Mouse (Mus musculus) cerebellum, adult (tissue): ENCODE measurements around the gene Abhd8.

ENCODE experiments used
- ATAC-seq: cut with Nextera tagmentation; 2 replicates; pipeline ENCODE4 v1.9.2; 2017; ENCODE audit warnings: mild to moderate bottlenecking, moderate library complexity, mixed read lengths; ENCODE audit not compliant: insufficient number of reproducible peaks, low FRiP score, low TSS enrichment

Abhd8 gene

DNA sequence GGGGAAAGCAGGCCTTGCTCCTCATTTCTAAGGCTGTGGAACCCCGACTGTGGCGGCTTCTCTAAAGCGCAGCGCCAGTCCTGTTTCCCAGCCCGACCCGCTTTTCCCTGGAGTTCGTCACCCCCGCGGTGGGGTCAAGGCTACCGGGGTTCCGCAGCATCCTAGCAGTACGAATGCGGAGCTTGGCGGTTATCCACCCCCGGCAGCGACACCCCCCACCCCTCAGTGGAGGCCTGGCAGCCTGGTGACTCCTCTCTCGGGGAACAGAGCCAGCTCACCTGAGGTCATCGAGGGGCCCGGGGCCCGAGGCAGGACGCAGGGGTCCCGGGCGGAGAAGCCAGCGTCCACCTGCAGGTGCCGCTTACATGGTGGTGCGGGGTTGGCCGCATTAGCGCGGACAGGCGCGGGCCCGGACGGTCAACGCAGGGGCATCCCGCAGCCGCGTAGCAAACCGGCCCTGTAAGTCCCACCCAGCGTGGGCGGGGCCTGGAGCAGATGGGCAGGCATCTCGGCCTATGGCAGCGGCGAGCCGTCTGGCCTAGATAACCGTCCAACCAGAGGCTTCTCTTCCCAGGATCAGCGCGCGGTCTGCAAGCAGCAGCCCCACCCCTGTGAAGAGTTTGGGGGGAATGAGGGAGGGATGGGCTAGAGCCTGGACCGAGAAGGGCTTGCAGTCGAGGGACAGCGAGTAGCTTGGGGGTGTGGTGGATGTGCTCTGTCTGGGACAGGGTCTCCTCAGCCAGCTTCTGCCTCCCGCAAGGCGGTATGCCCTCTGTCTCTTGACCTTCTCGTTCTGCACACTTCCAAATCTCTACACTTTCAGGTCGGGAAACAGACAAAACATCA, at the start of gene Abhd8:
Gene Abhd8 (minus strand): TSS at position 468 of the 846 bp plus-strand sequence.
- ATAC-seq: peak; percentile 77

DNA sequence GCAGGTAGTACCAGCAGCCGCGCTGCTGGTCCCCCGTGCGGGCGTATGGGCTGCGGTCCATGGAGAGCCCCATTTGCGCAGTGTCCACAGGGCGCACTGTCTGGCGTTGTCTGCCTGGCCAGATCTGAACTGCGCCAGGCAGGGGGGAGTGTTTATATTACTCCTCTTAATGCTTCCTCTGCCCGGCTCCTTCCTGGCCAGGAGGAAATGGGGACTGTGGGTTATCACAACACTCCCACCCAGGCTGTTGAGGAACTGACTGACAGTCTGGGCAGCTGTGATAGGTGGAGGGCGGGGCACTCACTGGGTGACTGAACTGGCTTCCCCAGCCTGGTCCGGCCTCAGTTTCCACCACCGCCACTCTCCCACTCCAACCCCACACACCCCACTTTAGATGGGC, 48.2 kb upstream of the Abhd8 start, which contains the start of gene Plvap:
Gene Plvap (minus strand): TSS at position 109 of the 400 bp plus-strand sequence.
- ATAC-seq: no peak

- no peak for ATAC-seq
Measured at GRCm38 (mm10) chr8:71509316-71509715, 45.9 kb upstream of the Abhd8 start.

DNA sequence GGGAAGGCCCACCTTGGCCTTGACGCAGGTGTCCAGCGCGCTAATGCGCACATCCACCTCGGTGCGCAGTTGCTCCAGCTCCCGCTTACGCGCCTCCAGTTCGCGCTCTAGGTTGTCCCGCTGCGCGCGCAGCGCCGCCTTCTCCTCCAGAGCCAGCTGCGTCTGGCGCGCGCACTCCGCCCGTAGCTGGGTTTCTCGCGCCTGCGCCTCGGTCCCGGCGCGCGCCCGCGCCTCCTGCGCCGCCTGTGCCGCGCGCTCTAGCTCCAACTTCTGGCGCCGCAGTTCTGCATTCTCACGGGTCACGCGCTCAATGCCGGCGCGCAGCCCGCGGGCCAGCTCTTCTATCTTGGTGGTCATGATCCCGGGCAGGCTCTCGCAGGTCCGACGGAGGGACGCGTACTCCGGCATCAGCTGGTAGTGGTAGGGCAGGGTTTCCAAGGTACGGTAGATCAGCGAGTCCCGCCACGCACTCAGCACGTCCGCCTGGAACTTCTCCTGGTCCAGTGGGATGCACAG, 44.2 kb upstream of the Abhd8 start:
- peak; percentile 73 for ATAC-seq

DNA sequence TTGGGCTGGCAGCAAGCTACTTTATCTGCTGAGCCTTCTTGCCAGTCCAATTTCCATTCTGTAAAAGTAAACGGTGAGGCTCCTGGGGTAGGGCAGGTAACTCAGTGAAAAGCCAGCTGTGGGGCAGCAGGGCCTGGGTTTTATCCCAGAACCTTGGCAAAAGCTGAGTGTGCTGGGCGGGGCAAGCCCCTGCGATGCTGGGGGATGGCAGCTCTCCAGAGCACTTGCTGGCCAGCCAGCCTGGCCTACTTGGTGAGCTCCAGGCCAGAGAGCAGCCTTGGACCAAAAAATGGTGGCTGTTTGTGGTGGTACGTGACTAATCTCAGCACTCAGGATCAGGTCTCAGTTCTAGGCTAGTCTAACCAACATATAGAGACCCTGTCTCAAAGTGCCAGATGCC, 42.5 kb upstream of the Abhd8 start:
- no peak for ATAC-seq

DNA sequence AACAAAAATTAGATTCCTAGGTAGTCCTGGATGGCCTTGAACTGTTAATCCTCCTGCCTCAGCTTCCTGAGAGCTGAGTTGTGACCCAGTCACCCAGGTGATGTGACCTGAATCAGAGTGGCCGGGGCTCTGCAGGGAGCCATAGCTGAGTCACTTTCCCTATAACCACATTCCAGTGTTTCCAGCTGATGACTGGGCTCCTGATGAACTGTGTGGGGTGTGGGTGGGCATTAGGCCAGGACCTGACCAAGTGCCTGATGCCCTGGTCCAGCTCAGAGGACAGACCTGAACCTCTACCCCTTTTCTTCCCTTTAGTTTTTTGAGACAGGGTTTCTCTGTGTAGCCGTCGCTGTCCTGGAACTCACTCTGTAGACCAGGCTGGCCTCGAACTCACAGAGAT, 41.9 kb upstream of the Abhd8 start:
- no peak for ATAC-seq

- no peak for ATAC-seq
Measured at GRCm38 (mm10) chr8:71504349-71504748, 40.9 kb upstream of the Abhd8 start.

GRCm38 (mm10) chr8:71498816-71499690, 35.6 kb upstream of the Abhd8 start:
- ATAC-seq: no peak

- no peak for ATAC-seq
Measured at GRCm38 (mm10) chr8:71497881-71498501, 34.5 kb upstream of the Abhd8 start.

- ATAC-seq: no peak
Measured at GRCm38 (mm10) chr8:71497077-71497645, 33.7 kb upstream of the Abhd8 start.

DNA sequence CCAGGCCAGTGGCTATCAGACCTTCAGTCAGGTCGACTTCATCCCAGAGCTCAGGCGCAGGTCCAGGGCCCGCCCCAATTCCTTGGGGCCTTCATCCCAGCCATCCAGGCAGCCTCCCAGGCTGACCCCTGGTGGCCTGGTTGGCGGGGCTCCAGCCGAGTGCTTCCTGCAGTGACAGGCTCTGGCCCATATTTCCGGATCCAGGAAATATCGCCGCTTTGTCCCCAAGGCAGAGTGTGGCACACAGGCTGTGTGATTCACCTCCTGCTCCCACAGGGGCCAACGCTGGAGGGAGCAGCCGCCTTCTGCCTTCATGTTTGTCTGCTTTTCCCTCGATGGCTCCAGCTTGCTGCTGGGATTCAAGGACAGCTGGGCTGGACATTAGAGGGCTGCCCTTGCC, 33.0 kb upstream of the Abhd8 start:
- peak; percentile 29; the same call in 1 of the 2 replicates for ATAC-seq

DNA sequence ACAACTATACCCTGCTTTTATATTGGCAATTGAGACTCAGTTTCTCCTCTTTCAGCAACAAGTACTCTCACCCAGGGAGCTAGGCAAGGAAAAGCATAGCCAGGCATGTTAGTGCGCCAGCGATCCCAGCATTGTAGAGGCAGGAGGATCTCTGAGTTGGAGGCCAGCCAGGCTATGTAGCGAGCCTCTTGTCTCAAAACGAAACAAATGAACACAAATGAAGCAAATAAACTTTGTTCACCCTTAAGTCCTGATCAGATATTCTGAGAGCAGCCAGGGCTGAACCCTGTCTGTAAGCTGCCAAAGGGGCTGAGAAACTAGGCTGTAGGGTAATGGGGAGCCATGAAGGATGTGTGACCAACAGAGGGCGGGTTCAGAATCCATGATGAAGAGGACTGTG, 32.4 kb upstream of the Abhd8 start:
- no peak for ATAC-seq

DNA sequence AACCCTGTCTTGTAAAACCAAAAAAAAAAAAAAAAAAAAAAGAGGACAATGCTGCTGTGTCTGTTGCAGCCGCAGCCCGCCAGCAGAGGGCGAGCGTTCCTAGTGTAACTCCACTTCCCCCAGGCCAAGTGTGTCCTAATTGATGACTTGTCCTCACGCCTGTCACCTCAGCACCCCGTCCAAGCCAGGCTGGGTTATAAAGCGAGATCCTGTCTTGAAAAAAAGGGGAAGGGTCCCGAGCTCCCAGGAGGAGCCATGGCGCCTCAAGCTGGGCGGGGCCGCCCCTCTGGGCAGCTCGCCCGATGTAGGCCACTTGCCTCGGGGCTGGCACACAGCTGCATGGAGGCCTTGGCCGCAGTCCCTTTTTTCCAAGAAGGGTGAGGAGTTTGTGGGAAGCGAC, 31.6 kb upstream of the Abhd8 start:
- 0 out of 2 replicates have a peak, but pooled peaks have one; percentile 54 for ATAC-seq

DNA sequence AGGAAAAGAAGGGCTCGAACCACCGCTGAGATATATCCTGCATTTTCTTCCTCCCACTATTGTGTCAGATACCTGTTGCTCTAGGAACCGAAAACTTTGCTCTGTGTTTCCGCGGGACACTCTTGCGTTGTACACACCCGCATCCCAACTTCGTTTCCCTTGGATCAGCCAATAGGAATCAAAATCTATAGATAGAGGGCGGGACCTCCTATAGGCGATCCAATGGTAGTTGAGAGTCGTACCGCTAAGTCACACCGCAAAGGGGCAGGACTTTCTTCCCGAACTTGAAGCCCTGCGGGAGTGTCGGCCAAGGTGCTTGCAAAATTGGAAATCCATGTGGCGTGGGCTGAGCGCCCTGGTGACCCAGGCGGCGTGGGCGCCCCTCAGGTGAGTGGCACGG, 25.0 kb upstream of the Abhd8 start:
- peak; percentile 77 for ATAC-seq

- peak; percentile 8; the same call in 1 of the 2 replicates for ATAC-seq
Measured at GRCm38 (mm10) chr8:71487691-71488445, 24.4 kb upstream of the Abhd8 start, which contains the start of gene Gtpbp3. Gtpbp3 (plus strand) TSS chr8:71488103.

GRCm38 (mm10) chr8:71486136-71486529, 22.7 kb upstream of the Abhd8 start:
- no peak for ATAC-seq

GRCm38 (mm10) chr8:71485142-71486135, 22.0 kb upstream of the Abhd8 start, which contains the start of gene Ano8:
Ano8 (minus strand) TSS chr8:71485963.
- peak; percentile 71 for ATAC-seq

GRCm38 (mm10) chr8:71484736-71485135, 21.3 kb upstream of the Abhd8 start:
- ATAC-seq: no peak
